Mouse (Mus musculus): ENCODE results near the gene Fbxo4. TPM values are rescaled to one million over a fixed set of nuclear protein-coding genes. Genes with fewer than 3 reads are reported as not detected.

Gene Fbxo4
- polyA plus RNA-seq, 1 experiment from 2014 or later: 8.8 TPM

GRCm38 (mm10) chr15:4013873-4014272, 34.5 kb upstream of the Fbxo4 start:
- Histone ChIP-seq H3K4me3 (no peak overlapping the region), H3K9ac (no peak overlapping the region), H3K9me3 (no peaks in the 10 kb centered on the region), H3K36me3 (no peaks in the 10 kb centered on the region), H3K4me1 (no peaks in the 10 kb centered on the region), H3K27ac (no peak overlapping the region), H3K4me2 (replicated peaks) (no peak overlapping the region), H3K27me3 (no peaks in the 10 kb centered on the region)
- WGBS: 86% methylated on average over 2 of the region's 2 CpGs
- ATAC-seq (ENCODE audit: insufficient number of reproducible peaks, insufficient read depth, low FRiP score, low TSS enrichment): no peak

DNA sequence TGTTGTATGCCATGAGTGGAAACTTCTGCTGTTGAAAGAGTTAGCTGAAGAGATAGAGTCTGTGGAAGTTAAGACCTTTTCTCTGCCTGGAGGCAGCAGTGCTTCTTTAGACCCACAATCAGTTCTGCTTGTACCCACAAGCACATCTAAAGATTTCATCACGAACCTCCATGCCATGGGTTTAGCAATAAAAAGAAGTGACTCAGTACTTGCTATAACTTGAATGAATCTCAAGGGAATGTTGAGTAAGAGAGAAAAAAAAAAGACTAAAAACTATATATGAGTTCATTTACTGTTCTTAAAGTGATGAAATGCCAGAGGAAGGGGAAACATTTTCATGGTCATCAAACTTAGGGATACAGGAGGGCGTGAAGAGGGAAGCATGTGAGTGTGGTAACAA, 21.2 kb upstream of the Fbxo4 start:
- H3K9ac ChIP-seq: no peak overlapping the region
- H3K27ac ChIP-seq: no peak overlapping the region
- ATAC-seq (ENCODE audit: insufficient number of reproducible peaks, insufficient read depth, low FRiP score, low TSS enrichment): no peak
- H3K4me3 ChIP-seq: no peak overlapping the region
- H3K4me2 ChIP-seq (replicated peaks): no peak overlapping the region
- 75% methylated on average over 2 of the region's 2 CpGs for WGBS
- no peaks in the 10 kb centered on the region for H3K4me1 ChIP-seq
- peaks cover 7% of the 10 kb centered on the region; the same call in 1 of the 2 replicates for H3K9me3 ChIP-seq
- no peaks in the 10 kb centered on the region for H3K36me3 ChIP-seq
- no peaks in the 10 kb centered on the region for H3K27me3 ChIP-seq

- Histone ChIP-seq H3K27ac (no peak overlapping the region), H3K9ac (no peak overlapping the region), H3K36me3 (no peaks in the 10 kb centered on the region), H3K4me2 (replicated peaks) (no peak overlapping the region), H3K9me3 (no peaks in the 10 kb centered on the region), H3K27me3 (no peaks in the 10 kb centered on the region), H3K4me3 (no peak overlapping the region), H3K4me1 (peaks cover 5% of the 10 kb centered on the region; the same call in 1 of the 2 replicates)
- ATAC-seq (ENCODE audit: insufficient number of reproducible peaks, insufficient read depth, low FRiP score, low TSS enrichment): no peak
- 69% methylated on average over 2 of the region's 2 CpGs for WGBS
Observed at GRCm38 (mm10) chr15:3999144-3999543, 19.8 kb upstream of the Fbxo4 start.

GRCm38 (mm10) chr15:3996267-3997010, 17.1 kb upstream of the Fbxo4 start:
- H3K27me3 ChIP-seq: no peaks in the 10 kb centered on the region
- no peak for ATAC-seq (ENCODE audit: insufficient number of reproducible peaks, insufficient read depth, low FRiP score, low TSS enrichment)
- H3K9ac ChIP-seq: peak overlapping the region; percentile 55; the same call in 1 of the 2 replicates
- peak overlapping the region; percentile 70 for H3K4me3 ChIP-seq
- H3K4me1 ChIP-seq: peaks cover 5% of the 10 kb centered on the region
- H3K9me3 ChIP-seq: no peaks in the 10 kb centered on the region
- H3K4me2 ChIP-seq (replicated peaks): peak overlapping the region; percentile 52
- H3K27ac ChIP-seq: peak overlapping the region; percentile 76
- 20% methylated on average over 14 of the region's 14 CpGs for WGBS
- peaks cover 8% of the 10 kb centered on the region; the same call in 1 of the 2 replicates for H3K36me3 ChIP-seq

DNA sequence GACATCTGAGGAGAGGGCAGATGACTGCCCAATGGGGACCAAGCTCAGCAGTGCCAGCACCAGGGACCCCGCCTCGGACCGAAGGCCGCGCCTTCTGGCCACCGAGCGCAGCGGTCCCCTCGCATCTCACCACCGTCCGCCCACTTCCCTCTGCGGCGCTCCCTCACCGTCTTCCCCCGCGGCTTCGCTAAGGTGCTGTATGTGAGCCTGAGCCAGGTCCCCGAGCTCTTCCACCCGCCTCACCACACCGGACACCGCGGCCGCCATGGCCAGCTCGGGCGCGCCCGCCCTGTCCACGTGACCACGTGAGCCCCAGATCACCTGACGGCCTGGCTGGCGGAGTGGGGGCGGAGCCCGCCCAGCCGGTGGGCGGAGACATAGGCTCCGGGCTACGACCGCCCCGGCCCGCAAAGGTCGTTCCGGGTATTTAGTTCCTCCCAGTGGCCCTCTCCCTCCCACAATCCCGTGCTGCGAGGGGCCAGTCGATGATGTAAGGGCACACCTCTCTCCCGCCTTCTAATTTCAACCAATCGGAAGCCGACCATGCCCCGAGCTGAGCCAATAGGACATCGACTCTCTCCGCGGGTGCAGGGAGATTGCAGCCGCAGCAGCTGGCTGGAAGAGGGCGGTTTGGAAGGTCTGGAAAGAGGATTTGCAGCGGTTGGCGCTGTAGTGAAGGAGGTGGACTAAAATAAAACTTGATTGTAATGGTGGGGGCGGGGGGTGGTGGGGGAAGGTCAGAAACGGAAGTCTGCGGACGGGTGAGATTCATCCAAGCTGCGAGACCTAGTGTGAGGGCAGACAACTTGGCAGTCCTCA, 16.3 kb upstream of the Fbxo4 start, which contains the start of gene AW549877:
Gene AW549877, minus strand, starts transcription at position 297 of the 819 bp plus-strand sequence.
- Histone ChIP-seq H3K27ac (peak within 1 kb of the TSS; percentile 93), H3K4me2 (replicated peaks) (peak within 1 kb of the TSS; percentile 52), H3K27me3 (no peaks in the 10 kb centered on the region), H3K4me3 (peak within 1 kb of the TSS; percentile 70), H3K36me3 (peaks cover 11% of the 10 kb centered on the region; the same call in 1 of the 2 replicates), H3K4me1 (peaks cover 5% of the 10 kb centered on the region), H3K9me3 (no peaks in the 10 kb centered on the region), H3K9ac (peak within 1 kb of the TSS; percentile 72)
- under 1% methylated on average over 61 of the region's 61 CpGs for WGBS
- peak; percentile 98 for ATAC-seq (ENCODE audit: insufficient number of reproducible peaks, insufficient read depth, low FRiP score, low TSS enrichment)

DNA sequence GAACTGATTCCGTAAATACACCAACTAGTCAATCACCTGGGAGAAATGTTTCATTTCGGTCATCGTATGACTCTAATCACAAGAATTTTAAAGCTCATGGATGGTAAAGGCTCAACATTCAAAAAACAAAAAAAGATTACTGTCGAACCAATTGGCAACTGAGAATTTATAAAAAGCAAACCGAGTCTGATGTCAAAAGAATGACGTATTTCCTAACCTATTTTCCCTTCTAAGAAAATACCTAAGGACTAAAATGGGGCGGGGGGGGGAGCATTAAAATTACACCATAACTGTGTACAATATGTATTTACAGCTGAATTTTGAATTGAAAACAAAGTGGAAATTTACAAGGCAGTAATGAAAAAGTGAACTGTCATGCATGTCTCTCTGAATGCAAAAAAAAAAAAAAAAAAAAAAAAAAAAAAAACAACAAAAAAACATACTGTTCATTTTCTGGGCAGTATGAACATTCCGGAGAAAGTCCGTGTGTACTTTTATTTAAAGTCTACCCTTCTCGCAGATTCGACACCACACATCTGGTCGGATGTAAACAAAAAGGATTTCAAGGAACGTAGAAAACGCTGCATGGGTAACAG, 15.6 kb upstream of the Fbxo4 start:
- H3K27me3 ChIP-seq: no peaks in the 10 kb centered on the region
- 22% methylated on average over 14 of the region's 14 CpGs for WGBS
- H3K9ac ChIP-seq: peak overlapping the region; percentile 72
- H3K27ac ChIP-seq: peak overlapping the region; percentile 93
- peaks cover 17% of the 10 kb centered on the region; the same call in 1 of the 2 replicates for H3K36me3 ChIP-seq
- peaks cover 5% of the 10 kb centered on the region for H3K4me1 ChIP-seq
- no peaks in the 10 kb centered on the region for H3K9me3 ChIP-seq
- peak overlapping the region; percentile 70 for H3K4me3 ChIP-seq
- no peak for ATAC-seq (ENCODE audit: insufficient number of reproducible peaks, insufficient read depth, low FRiP score, low TSS enrichment)
- H3K4me2 ChIP-seq (replicated peaks): peak overlapping the region; percentile 48

- Histone ChIP-seq H3K4me2 (replicated peaks) (no peak overlapping the region), H3K4me3 (no peak overlapping the region), H3K9me3 (no peaks in the 10 kb centered on the region), H3K4me1 (no peaks in the 10 kb centered on the region), H3K9ac (no peak overlapping the region), H3K27ac (no peak overlapping the region), H3K36me3 (peaks cover 59% of the 10 kb centered on the region), H3K27me3 (no peaks in the 10 kb centered on the region)
- WGBS: 65% methylated on average over 2 of the region's 2 CpGs
- no peak for ATAC-seq (ENCODE audit: insufficient number of reproducible peaks, insufficient read depth, low FRiP score, low TSS enrichment)
Observed at GRCm38 (mm10) chr15:3987981-3988380, 8.6 kb upstream of the Fbxo4 start.

DNA sequence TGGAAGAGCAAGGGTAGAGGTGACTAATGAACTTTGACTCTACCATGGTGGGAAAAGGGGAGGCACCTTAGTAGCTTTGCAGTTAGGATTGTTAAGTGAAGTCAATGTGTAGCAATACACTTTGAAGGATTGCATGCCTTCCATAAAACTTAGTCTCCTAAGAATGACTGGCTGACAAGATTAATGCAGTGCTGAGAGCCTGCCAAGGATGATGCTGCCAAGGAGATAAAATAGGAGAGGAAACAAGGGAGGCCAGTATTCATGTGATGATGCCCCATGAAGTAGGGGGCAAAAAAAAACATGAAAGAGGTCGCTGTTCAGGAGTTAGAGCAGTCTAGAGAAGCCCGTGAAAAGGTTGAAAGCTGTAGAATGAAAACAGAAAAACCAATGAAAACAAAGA, 5.5 kb upstream of the Fbxo4 start:
- H3K4me1 ChIP-seq: no peaks in the 10 kb centered on the region
- no peak overlapping the region for H3K4me3 ChIP-seq
- H3K9me3 ChIP-seq: no peaks in the 10 kb centered on the region
- H3K4me2 ChIP-seq (replicated peaks): no peak overlapping the region
- no peaks in the 10 kb centered on the region for H3K27me3 ChIP-seq
- 86% methylated on average over 2 of the region's 2 CpGs for WGBS
- H3K27ac ChIP-seq: no peak overlapping the region
- no peak overlapping the region for H3K9ac ChIP-seq
- no peak for ATAC-seq (ENCODE audit: insufficient number of reproducible peaks, insufficient read depth, low FRiP score, low TSS enrichment)
- peaks cover 51% of the 10 kb centered on the region for H3K36me3 ChIP-seq

DNA sequence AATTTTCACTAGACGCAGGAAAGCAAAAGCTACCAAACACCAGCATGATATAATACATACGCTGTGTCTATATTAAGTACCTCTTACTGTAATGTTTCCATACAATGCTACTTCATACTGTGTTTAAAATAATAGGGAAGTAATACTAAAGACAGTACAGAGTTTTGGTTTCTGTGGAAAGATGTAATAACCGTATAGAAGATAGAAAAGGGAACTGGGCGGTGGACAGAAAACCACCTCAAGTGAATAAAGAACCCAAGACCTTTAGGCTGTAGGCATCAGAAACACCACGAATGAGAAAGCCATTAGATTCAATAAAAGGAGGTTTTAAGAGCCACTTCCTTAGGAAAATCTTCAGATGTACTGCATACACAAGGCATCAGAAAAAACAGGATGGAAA, 3.4 kb upstream of the Fbxo4 start:
- H3K9me3 ChIP-seq: no peaks in the 10 kb centered on the region
- H3K36me3 ChIP-seq: peaks cover 37% of the 10 kb centered on the region
- no peak overlapping the region for H3K27ac ChIP-seq
- no peak overlapping the region for H3K9ac ChIP-seq
- ATAC-seq (ENCODE audit: insufficient number of reproducible peaks, insufficient read depth, low FRiP score, low TSS enrichment): no peak
- H3K4me2 ChIP-seq (replicated peaks): no peak overlapping the region
- no peaks in the 10 kb centered on the region for H3K27me3 ChIP-seq
- WGBS: 93% methylated on average over 5 of the region's 5 CpGs
- H3K4me1 ChIP-seq: no peaks in the 10 kb centered on the region
- no peak overlapping the region for H3K4me3 ChIP-seq

- Histone ChIP-seq H3K27me3 (no peaks in the 10 kb centered on the region), H3K9me3 (no peaks in the 10 kb centered on the region), H3K36me3 (peaks cover 19% of the 10 kb centered on the region), H3K4me3 (no peak overlapping the region), H3K27ac (peak overlapping the region; percentile 96), H3K4me1 (no peaks in the 10 kb centered on the region), H3K4me2 (replicated peaks) (peak overlapping the region; percentile 72), H3K9ac (no peak overlapping the region)
- no peak for ATAC-seq (ENCODE audit: insufficient number of reproducible peaks, insufficient read depth, low FRiP score, low TSS enrichment)
- whole genome bisulfite sequencing: 86% methylated on average over 3 of the region's 3 CpGs
Observed at GRCm38 (mm10) chr15:3979871-3980270, 498 bp upstream of the Fbxo4 start.

GRCm38 (mm10) chr15:3978279-3978678, 1.1 kb downstream of the Fbxo4 start:
- Histone ChIP-seq H3K27me3 (no peaks in the 10 kb centered on the region), H3K4me3 (no peak overlapping the region), H3K27ac (no peak overlapping the region), H3K9me3 (no peaks in the 10 kb centered on the region), H3K4me1 (no peaks in the 10 kb centered on the region), H3K9ac (no peak overlapping the region), H3K36me3 (peaks cover 10% of the 10 kb centered on the region; the same call in 1 of the 2 replicates), H3K4me2 (replicated peaks) (no peak overlapping the region)
- WGBS: 90% methylated on average over 2 of the region's 2 CpGs
- ATAC-seq (ENCODE audit: insufficient number of reproducible peaks, insufficient read depth, low FRiP score, low TSS enrichment): no peak

Measured in embryonic facial prominence, embryonic 12.5 days (tissue).